Mouse (Mus musculus): ENCODE measurements around the gene Skap1. TPM values are rescaled to one million over a fixed set of nuclear protein-coding genes. Genes with fewer than 3 reads are reported as not detected.

The Skap1 gene
- total and polyA plus RNA-seq, 3 experiments: 0.25 to 0.98 TPM; not detected in 1

GRCm38 (mm10) chr11:96531757-96532433 is 67.5 kb downstream of the Skap1 start:
- WGBS: 73% methylated on average over 13 of the region's 13 CpGs
- intact Hi-C loops (cut with DNase I): no loop called here
- TF ChIP-seq CTCF (IDR thresholded peaks at IDR 0.05): no peak
- TF ChIP-seq POLR2A (IDR thresholded peaks at IDR 0.05; ENCODE audit: insufficient read depth, low read depth, low read length): no peak
- TF ChIP-seq EP300 (IDR thresholded peaks at IDR 0.05; ENCODE audit: insufficient read depth, low read depth, low read length): no peak

GRCm38 (mm10) chr11:96534531-96534930 is 70.1 kb downstream of the Skap1 start:
- intact Hi-C loops (cut with DNase I): no loop called here
- Histone ChIP-seq H3K79me2 (replicated peaks; ENCODE audit: control insufficient read depth, insufficient read depth, low read length) (no peaks in the 10 kb centered on the region), H3K4me1 (ENCODE audit: control insufficient read depth, insufficient read depth, low read length) (no peaks in the 10 kb centered on the region; the same call in 1 of the 2 replicates), H3K36me3 (ENCODE audit: control insufficient read depth, insufficient read depth, low read length) (no peaks in the 10 kb centered on the region), H3K27ac (no peak overlapping the region), H3K4me3 (no peak overlapping the region), H3K27me3 (ENCODE audit: control insufficient read depth, insufficient read depth, low read length) (peaks cover 3% of the 10 kb centered on the region; the same call in 1 of the 2 replicates), H3K9ac (ENCODE audit: low read depth, low read length) (no peak overlapping the region)
- 78% methylated on average over 2 of the region's 2 CpGs for WGBS
- DNase-seq: no peak
- no peak for TF ChIP-seq POLR2A (IDR thresholded peaks at IDR 0.05; ENCODE audit: insufficient read depth, low read depth, low read length)
- no peak for TF ChIP-seq EP300 (IDR thresholded peaks at IDR 0.05; ENCODE audit: insufficient read depth, low read depth, low read length)
- TF ChIP-seq CTCF (IDR thresholded peaks at IDR 0.05): 0 out of 2 replicates have a peak, but pooled peaks have one; percentile 2

More at GRCm38 (mm10) chr11:96531757-96532433, 67.5 kb downstream of the Skap1 start:
- H3K79me2 ChIP-seq (replicated peaks; ENCODE audit: control insufficient read depth, insufficient read depth, low read length): no peaks in the 10 kb centered on the region
- H3K4me1 ChIP-seq (ENCODE audit: control insufficient read depth, insufficient read depth, low read length): no peaks in the 10 kb centered on the region; the same call in 1 of the 2 replicates
- H3K9ac ChIP-seq (ENCODE audit: low read depth, low read length): no peak overlapping the region
- H3K27me3 ChIP-seq (ENCODE audit: control insufficient read depth, insufficient read depth, low read length): peaks cover 2% of the 10 kb centered on the region; the same call in 1 of the 2 replicates
- no peak overlapping the region for H3K27ac ChIP-seq
- H3K36me3 ChIP-seq (ENCODE audit: control insufficient read depth, insufficient read depth, low read length): no peaks in the 10 kb centered on the region
- no peak for DNase-seq
- no peak overlapping the region for H3K4me3 ChIP-seq

- no peak overlapping the region for H3K9ac ChIP-seq (ENCODE audit: low read depth, low read length)
- DNase-seq: peak; percentile 10 to 17
- TF ChIP-seq EP300 (IDR thresholded peaks at IDR 0.05; ENCODE audit: insufficient read depth, low read depth, low read length): no peak
- TF ChIP-seq CTCF (IDR thresholded peaks at IDR 0.05): peak; percentile 87
- no peaks in the 10 kb centered on the region for H3K36me3 ChIP-seq (ENCODE audit: control insufficient read depth, insufficient read depth, low read length)
- no peak overlapping the region for H3K27ac ChIP-seq
- no peaks in the 10 kb centered on the region for H3K79me2 ChIP-seq (replicated peaks; ENCODE audit: control insufficient read depth, insufficient read depth, low read length)
- no peak overlapping the region for H3K4me3 ChIP-seq
- WGBS: 21% methylated on average over 5 of the region's 5 CpGs
- no peaks in the 10 kb centered on the region; the same call in 1 of the 2 replicates for H3K4me1 ChIP-seq (ENCODE audit: control insufficient read depth, insufficient read depth, low read length)
- intact Hi-C loops (cut with DNase I): loop anchor here (1.0 to 5.0 kb wide), 2 partner anchors 234 to 256 kb away; partner anchors contain the start of gene Hoxb5
- H3K27me3 ChIP-seq (ENCODE audit: control insufficient read depth, insufficient read depth, low read length): peaks cover 3% of the 10 kb centered on the region; the same call in 1 of the 2 replicates
Observed at GRCm38 (mm10) chr11:96536146-96536545, 71.8 kb downstream of the Skap1 start.

GRCm38 (mm10) chr11:96542003-96542402 is 77.6 kb downstream of the Skap1 start:
- no peak for DNase-seq
- no peaks in the 10 kb centered on the region for H3K4me1 ChIP-seq (ENCODE audit: control insufficient read depth, insufficient read depth, low read length)
- 62% methylated on average over 7 of the region's 7 CpGs for WGBS
- H3K27ac ChIP-seq: no peak overlapping the region
- no peak overlapping the region for H3K4me3 ChIP-seq
- H3K9ac ChIP-seq (ENCODE audit: low read depth, low read length): no peak overlapping the region
- 0 out of 2 replicates have a peak, but pooled peaks cover under 1% of the 10 kb centered on the region for H3K27me3 ChIP-seq (ENCODE audit: control insufficient read depth, insufficient read depth, low read length)
- no peaks in the 10 kb centered on the region for H3K36me3 ChIP-seq (ENCODE audit: control insufficient read depth, insufficient read depth, low read length)
- no peaks in the 10 kb centered on the region for H3K79me2 ChIP-seq (replicated peaks; ENCODE audit: control insufficient read depth, insufficient read depth, low read length)
- intact Hi-C loops (cut with DNase I): no loop called here
- TF ChIP-seq EP300 (IDR thresholded peaks at IDR 0.05; ENCODE audit: insufficient read depth, low read depth, low read length): no peak
- no peak for TF ChIP-seq POLR2A (IDR thresholded peaks at IDR 0.05; ENCODE audit: insufficient read depth, low read depth, low read length)
- no peak for TF ChIP-seq CTCF (IDR thresholded peaks at IDR 0.05)

- 80% methylated on average over 7 of the region's 7 CpGs for WGBS
- intact Hi-C loops (cut with DNase I): no loop called here
- H3K27ac ChIP-seq: no peak overlapping the region
- no peak overlapping the region for H3K4me3 ChIP-seq
- H3K9ac ChIP-seq (ENCODE audit: low read depth, low read length): no peak overlapping the region
- H3K4me1 ChIP-seq (ENCODE audit: control insufficient read depth, insufficient read depth, low read length): no peaks in the 10 kb centered on the region
- no peaks in the 10 kb centered on the region for H3K36me3 ChIP-seq (ENCODE audit: control insufficient read depth, insufficient read depth, low read length)
- no peak for DNase-seq
- H3K79me2 ChIP-seq (replicated peaks; ENCODE audit: control insufficient read depth, insufficient read depth, low read length): no peaks in the 10 kb centered on the region
- H3K27me3 ChIP-seq (ENCODE audit: control insufficient read depth, insufficient read depth, low read length): no peaks in the 10 kb centered on the region
- TF ChIP-seq CTCF (IDR thresholded peaks at IDR 0.05): no peak
- TF ChIP-seq EP300 (IDR thresholded peaks at IDR 0.05; ENCODE audit: insufficient read depth, low read depth, low read length): no peak
- TF ChIP-seq POLR2A (IDR thresholded peaks at IDR 0.05; ENCODE audit: insufficient read depth, low read depth, low read length): no peak
Observed at GRCm38 (mm10) chr11:96542561-96542960, 78.2 kb downstream of the Skap1 start.

GRCm38 (mm10) chr11:96546428-96546827 is 82.0 kb downstream of the Skap1 start:
- TF ChIP-seq POLR2A (IDR thresholded peaks at IDR 0.05; ENCODE audit: insufficient read depth, low read depth, low read length) (no peak), EP300 (IDR thresholded peaks at IDR 0.05; ENCODE audit: insufficient read depth, low read depth, low read length) (no peak), CTCF (IDR thresholded peaks at IDR 0.05) (no peak)
- Histone ChIP-seq H3K36me3 (ENCODE audit: control insufficient read depth, insufficient read depth, low read length) (no peaks in the 10 kb centered on the region), H3K27me3 (ENCODE audit: control insufficient read depth, insufficient read depth, low read length) (no peaks in the 10 kb centered on the region), H3K4me1 (ENCODE audit: control insufficient read depth, insufficient read depth, low read length) (no peaks in the 10 kb centered on the region), H3K79me2 (replicated peaks; ENCODE audit: control insufficient read depth, insufficient read depth, low read length) (no peaks in the 10 kb centered on the region), H3K9ac (ENCODE audit: low read depth, low read length) (no peak overlapping the region), H3K27ac (no peak overlapping the region), H3K4me3 (no peak overlapping the region)
- 59% methylated on average over 8 of the region's 8 CpGs for WGBS
- DNase-seq: no peak
- intact Hi-C loops (cut with DNase I): no loop called here
